Mouse (Mus musculus): ENCODE measurements at regions not wholly inside any gene's neighbourhood (a gene's known extent, or its start where the extent isn't known, plus 50 kb on each side); places are given as distances from the start of the nearest gene placed in this dataset.

DNA sequence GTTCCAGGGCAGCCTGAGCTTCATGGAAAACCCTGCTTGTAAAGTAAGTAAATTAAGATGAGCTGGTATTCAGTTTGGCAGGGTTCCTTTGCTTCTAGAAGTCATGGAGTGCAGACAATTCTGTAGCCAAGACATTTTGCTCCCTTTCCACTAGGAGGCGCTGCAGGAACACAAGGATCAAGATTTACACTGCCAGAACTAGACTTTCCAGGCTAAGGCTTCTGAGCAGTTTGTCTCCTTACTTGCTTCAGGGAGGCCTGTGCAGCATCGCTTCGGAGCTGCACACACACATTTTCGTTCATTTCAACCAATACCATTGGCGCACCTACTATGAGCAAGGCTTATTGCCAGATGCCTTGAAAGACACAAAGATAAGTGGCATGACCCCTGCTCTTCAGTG lies 445.6 kb upstream of the Diaph2 start:
- TF ChIP-seq CTCF (IDR thresholded peaks at IDR 0.05; ENCODE audit: low read depth, low read length): peak; percentile 26; the same call in 1 of the 2 replicates
- no peak for TF ChIP-seq POLR2A (IDR thresholded peaks at IDR 0.05; ENCODE audit: extremely low read depth, insufficient read depth, low read length)

All from liver, adult 2 months (tissue).